Mouse (Mus musculus): ENCODE data around the gene Mrap.

Mrap gene

GRCm38 (mm10) chr16:90738092-90738956 is at the start of gene Mrap:
TSS of gene Mrap (plus strand) at chr16:90738207.
- no peak for DNase-seq (ENCODE audit: low read depth, low spot score)

GRCm38 (mm10) chr16:90692704-90693385 is 45.2 kb upstream of the Mrap start:
- DNase-seq (ENCODE audit: low read depth, low spot score), result no peak

GRCm38 (mm10) chr16:90693625-90694024 is 44.4 kb upstream of the Mrap start:
- DNase-seq (ENCODE audit: low read depth, low spot score), result no peak

- peak; percentile 77 for DNase-seq (ENCODE audit: low read depth, low spot score)
These were observed 43.3 kb upstream of the Mrap start for GRCm38 (mm10) chr16:90694719-90695118.

GRCm38 (mm10) chr16:90695121-90695520 is 42.9 kb upstream of the Mrap start:
- no peak for DNase-seq (ENCODE audit: low read depth, low spot score)

- DNase-seq (ENCODE audit: low read depth, low spot score), result no peak
These were observed 41.7 kb upstream of the Mrap start for GRCm38 (mm10) chr16:90696306-90696705.

GRCm38 (mm10) chr16:90699390-90699789 is 38.6 kb upstream of the Mrap start:
- DNase-seq (ENCODE audit: low read depth, low spot score), result no peak

GRCm38 (mm10) chr16:90701541-90701940 is 36.5 kb upstream of the Mrap start:
- DNase-seq (ENCODE audit: low read depth, low spot score), result no peak

- DNase-seq (ENCODE audit: low read depth, low spot score), result no peak
These were observed 34.4 kb upstream of the Mrap start for GRCm38 (mm10) chr16:90703646-90704045.

- no peak for DNase-seq (ENCODE audit: low read depth, low spot score)
These were observed 33.7 kb upstream of the Mrap start for GRCm38 (mm10) chr16:90704161-90704825.

- no peak for DNase-seq (ENCODE audit: low read depth, low spot score)
These were observed 31.7 kb upstream of the Mrap start for GRCm38 (mm10) chr16:90706279-90706678.

- peak; percentile 47 for DNase-seq (ENCODE audit: low read depth, low spot score)
These were observed 28.2 kb upstream of the Mrap start for GRCm38 (mm10) chr16:90709711-90710289.

GRCm38 (mm10) chr16:90710313-90710712 is 27.7 kb upstream of the Mrap start:
- DNase-seq (ENCODE audit: low read depth, low spot score), result no peak

- DNase-seq (ENCODE audit: low read depth, low spot score), result no peak
These were observed 14.0 kb upstream of the Mrap start for GRCm38 (mm10) chr16:90724051-90724450.

GRCm38 (mm10) chr16:90726600-90727227 is 11.3 kb upstream of the Mrap start:
- DNase-seq (ENCODE audit: low read depth, low spot score), result peak; percentile 21

GRCm38 (mm10) chr16:90727233-90728115 is 10.5 kb upstream of the Mrap start, which contains the start of gene Mis18a:
TSS of gene Mis18a (minus strand) at chr16:90727404.
- DNase-seq (ENCODE audit: low read depth, low spot score), result peak; percentile 97

- peak; percentile 32 for DNase-seq (ENCODE audit: low read depth, low spot score)
These were observed 2.4 kb upstream of the Mrap start for GRCm38 (mm10) chr16:90735611-90736010.

- DNase-seq (ENCODE audit: low read depth, low spot score), result no peak
These were observed 1.2 kb upstream of the Mrap start for GRCm38 (mm10) chr16:90736672-90737270.

- no peak for DNase-seq (ENCODE audit: low read depth, low spot score)
These were observed 9.1 kb downstream of the Mrap start for GRCm38 (mm10) chr16:90747143-90747542.

- DNase-seq (ENCODE audit: low read depth, low spot score), result no peak
These were observed 10.2 kb downstream of the Mrap start for GRCm38 (mm10) chr16:90748169-90748568.
